Mouse (Mus musculus) E14TG2a.4 (cell line): ENCODE results near the gene Ccdc87.

Source experiments
- CTCF ChIP-seq: conservative IDR thresholded peaks from 2 replicates; pipeline ENCODE4 v1.5.1; 2014; ENCODE audit warnings: low read length
- NANOG ChIP-seq: IDR thresholded peaks from 2 replicates; pipeline ENCODE4 v1.6.1; 2014; ENCODE audit warnings: borderline replicate concordance, low read length, mixed read lengths
- POU5F1 ChIP-seq: IDR thresholded peaks from 2 replicates; pipeline ENCODE4 v1.6.1; 2014; ENCODE audit warnings: low read length, borderline replicate concordance

- no peak for TF ChIP-seq CTCF
- no peak for TF ChIP-seq NANOG
- no peak for TF ChIP-seq POU5F1
Measured at GRCm38 (mm10) chr19:4795929-4796328, 43.2 kb upstream of the Ccdc87 start.
